Mouse (Mus musculus) B cell, adult 2 months (primary cell): ENCODE measurements around the gene Efemp2.

Experiments
- DNase-seq, 2 experiments: peaks; one replicate each; pipeline ENCODE4 v3.0.0; 2022

Gene Efemp2

DNA sequence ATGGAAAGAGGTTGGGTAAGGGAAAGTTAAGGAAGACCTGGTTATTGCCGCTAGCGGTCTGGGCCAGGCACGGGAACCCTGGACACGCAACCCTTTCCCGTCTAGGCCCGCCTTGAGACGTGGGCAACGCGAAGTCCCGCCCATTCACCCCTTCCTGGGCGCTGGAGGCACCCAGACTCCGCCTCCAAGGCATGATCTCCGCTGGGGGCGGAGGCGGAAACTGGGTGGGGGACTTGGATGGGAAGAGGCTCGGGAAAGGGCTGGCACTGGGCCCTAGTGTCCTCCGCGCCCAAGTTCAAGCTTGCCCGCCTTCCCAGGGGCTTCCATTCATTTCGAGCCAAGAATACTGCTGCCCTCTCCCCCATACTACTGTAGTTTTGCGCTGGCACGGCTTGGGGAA, at the start of gene Efemp2:
Gene Efemp2 (plus strand): TSS at position 235 of the 400 bp plus-strand sequence.
- DNase-seq: no peak

DNA sequence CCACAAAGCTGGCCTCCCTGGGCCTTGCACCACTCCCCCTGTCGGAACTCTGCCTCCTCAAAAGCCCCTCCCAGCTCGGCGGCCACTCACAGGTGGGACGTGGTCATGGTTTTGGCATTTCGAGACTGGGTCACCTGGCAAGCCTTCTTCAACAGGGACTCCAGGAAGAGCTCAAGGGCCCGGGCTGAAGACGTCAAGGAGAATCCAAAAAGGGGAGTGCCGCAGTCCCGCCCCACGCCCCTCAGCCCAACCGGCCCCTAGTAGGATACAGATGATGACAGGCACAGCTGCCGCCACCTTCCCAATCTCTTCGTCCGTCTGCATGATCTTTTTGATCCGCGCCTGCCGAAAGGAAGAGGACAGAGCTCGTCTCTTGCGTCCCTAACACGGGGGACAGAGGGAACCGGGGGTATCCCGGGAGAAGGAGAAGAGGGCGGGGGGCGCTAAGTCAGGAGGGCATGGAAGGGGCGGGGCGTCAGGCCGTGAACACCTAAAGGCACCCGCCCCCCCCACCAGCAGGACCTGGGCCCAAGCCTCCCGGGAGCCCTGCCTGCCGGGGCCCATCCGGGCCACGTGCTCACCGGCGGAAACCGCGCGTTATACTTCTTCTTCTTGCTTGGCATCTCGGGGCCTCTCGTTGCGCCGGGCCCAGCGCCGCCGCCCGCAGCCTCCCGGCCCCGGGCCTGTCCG, 49.5 kb upstream of the Efemp2 start:
- DNase-seq: peak; percentile 68 to 72

DNA sequence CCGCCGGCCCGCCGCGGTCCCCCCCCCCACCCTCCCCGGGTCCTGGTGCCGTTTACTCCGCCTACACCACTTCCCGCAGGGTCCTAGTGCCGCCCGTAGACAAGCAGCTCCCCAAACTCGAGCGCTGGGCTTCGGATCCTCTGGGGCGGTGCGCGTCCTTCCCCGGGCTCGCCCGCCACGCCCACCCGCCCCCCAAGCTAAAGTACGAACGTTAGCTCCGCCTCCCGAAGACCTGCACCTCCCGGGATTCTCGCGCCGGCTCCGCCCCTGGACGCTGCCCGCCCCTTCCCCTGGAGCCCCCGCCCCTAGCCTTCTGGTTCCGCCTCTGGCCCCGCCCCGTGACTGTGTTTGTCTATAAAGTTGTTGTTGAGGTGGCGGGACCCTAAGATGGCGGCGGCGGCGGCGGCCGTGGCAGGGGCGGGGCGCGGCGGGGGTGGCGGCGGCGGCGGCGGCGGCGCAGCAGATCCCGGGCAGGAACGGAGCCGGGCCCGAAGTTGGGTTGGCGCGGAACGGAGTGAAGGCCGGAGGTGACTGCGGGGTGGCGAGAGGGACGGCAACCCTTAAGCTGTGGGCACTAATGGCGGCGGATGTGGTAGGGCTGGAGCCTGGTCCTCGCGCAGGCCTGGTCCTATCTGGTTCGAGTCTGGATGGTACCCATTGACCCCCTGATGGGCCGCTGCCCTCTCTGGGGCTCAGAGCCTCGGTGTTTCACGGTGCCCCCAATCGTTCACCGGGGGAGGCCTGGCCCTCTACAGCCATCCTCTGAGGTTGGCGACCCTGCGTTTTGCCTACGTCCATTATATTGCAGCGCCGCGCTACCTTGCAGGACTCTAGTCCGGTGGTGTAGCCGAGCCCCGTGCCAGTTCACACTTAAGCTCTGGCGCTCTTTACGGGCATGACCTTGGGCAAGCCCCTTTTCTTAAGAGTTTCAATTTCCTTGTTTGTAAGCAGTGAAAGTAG, 48.7 kb upstream of the Efemp2 start, which contains the start of the genes Drap1 and AI837181:
Gene Drap1 (minus strand): TSS at position 198 of the 960 bp plus-strand sequence.
Gene AI837181 (plus strand): TSS at position 363 of the 960 bp plus-strand sequence.
- DNase-seq: peak; percentile 95

DNA sequence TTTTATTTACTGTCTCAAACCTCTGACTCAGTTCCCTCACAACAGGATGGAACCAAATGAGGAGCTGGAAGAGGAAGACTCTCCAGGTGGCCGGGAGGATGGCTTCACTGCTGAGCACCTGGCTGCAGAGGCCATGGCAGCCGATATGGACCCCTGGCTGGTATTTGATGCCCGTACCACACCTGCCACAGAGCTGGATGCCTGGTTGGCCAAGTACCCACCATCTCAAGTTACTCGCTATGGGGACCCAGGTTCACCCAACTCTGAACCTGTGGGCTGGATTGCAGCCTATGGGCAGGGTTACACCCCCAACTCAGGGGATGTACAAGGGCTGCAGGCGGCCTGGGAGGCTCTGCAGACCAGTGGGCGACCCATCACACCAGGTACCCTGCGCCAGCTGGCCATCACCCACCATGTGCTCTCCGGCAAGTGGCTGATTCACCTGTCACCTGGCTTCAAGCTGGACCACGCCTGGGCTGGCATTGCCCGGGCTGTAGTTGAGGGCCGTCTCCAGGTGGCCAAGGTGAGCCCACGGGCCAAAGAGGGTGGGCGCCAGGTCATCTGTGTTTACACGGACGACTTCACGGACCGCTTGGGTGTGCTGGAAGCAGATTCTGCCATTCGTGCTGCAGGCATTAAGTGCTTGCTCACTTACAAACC, 47.7 kb upstream of the Efemp2 start:
- peak in 1 of 2 experiments; percentile 4 for DNase-seq

DNA sequence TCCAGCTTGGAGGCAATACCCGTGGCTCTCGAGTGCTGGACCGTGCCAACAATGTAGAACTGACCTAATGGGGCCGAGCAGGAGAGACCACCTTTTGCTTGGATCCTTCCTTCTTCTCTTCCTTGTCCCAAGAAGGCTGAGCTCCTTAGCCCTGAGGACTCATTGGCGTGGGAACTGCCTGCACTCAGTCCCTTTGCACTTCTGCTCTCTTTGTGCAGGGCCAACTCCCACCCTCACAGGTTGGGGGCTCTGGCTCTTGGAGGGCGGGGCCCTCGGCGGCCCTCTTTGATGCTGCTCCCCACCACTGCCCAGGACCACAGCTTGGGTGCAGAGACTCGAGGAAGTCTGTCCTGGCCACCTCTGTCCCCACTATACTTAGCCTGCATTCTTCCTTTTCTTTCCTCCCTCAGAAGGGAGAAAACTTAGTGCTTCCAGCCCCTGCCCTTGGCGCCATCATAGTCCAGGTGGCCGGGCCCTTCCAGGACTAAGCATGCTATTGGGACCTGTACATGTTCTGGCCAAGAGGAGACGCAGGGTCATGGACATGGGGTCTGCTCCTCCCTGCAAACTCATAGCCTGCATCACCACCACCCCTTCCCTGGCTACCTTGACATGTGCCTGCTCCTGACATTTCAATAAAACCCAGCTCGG, 47.0 kb upstream of the Efemp2 start:
- no peak for DNase-seq

DNA sequence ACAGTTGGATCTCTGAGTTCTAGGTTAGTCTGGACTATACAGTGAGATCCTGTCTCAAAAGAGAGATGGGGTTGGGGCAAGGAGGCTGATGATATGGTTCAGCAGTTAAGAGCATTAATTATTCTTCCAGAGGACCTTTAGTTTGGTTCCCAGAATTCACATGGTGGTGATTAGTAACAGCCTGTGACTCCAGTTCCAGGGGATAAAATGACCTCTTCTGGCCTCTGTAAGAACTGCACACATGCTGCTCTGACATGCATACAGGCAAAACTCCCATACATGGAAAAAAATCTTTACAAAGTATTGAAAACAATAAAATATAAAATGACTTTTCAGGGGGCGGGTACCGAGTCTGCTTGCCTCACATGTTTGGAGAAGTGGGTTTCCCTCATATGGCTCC, 45.7 kb upstream of the Efemp2 start:
- DNase-seq: peak; percentile 31 to 46

DNA sequence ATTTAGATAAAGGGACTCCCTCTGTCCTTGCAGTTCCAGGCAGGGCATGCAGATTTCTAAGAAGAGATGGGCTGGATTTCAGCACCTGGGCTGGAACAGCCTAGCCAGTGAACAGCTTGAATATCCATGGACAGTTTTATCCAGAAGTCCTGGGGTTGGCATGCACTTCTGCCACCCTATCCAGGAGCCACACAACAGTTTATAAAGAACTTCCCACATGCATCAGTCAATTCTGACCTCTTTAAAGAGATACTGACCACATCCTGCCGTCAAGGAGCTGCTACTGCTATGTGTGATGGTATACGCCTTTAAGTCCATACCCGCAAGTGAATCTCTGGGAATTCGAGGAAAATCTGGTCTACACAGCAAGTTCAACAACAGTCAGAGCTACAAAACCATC, 44.5 kb upstream of the Efemp2 start:
- DNase-seq: no peak

DNA sequence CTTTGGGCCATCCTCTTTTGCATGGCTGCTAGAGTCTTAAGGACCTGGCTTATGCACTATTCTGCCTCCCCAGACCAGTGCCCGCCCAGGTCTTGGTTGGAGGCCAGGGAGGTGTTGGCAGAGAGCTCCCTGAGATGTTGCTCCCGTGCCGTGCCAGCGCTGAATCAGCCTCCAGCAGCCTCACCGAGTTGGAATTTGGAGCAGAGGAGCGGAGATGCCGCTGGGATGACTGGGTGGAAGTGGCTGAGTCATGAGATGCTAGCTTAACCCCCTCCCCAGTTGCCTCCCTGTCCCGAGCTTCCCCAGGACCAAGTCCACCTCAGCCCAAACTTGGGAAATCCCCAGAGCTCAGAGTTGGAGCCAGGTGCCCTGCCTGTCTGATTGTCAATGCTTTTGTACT, 43.9 kb upstream of the Efemp2 start:
- no peak for DNase-seq

DNA sequence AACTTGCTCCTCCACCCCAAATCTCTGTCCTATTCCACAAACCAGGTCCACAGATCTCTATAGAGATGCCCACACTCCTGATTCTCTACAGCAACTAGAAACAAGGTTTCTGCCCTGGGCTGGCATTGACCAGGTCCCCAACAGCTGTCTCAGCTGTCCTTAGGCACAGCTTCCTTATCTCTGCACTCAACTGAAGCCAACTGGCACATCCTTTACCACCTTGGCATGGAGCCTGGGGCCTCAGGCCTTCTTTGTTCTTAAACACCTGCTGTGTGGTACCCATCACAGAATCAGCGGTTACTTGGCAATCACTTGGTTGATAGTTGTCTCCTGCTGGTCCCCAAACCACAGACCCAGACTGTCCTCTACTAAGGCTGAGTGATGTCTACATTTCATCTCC, 43.3 kb upstream of the Efemp2 start:
- no peak for DNase-seq

DNA sequence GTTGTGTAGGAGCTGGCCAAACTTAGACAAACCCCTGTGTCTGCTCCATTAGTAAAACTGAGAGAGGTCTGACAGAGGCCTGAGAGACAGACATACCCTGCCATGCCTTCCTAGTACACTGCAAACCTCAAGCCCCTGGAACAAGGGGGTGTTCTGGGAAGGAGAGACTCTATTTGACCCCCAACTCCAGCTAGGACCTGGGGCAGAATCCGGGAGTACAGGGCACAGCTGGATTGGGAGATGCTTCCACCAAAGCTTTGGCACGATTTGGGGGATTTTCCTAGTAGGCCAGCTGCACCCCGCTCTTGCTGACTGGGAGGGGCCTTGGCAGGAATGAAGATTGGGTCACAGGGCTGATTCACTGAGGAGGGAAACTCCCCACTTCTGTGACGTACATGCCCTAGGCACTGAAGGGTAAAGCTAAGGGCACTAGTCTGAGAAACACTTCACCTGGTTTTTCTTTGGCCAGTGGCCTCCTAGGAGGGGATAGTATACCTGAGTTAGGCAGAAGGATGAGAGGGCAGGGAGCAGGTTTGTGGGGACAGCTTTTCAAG, 41.8 kb upstream of the Efemp2 start:
- DNase-seq: peak in 1 of 2 experiments; percentile 26

DNA sequence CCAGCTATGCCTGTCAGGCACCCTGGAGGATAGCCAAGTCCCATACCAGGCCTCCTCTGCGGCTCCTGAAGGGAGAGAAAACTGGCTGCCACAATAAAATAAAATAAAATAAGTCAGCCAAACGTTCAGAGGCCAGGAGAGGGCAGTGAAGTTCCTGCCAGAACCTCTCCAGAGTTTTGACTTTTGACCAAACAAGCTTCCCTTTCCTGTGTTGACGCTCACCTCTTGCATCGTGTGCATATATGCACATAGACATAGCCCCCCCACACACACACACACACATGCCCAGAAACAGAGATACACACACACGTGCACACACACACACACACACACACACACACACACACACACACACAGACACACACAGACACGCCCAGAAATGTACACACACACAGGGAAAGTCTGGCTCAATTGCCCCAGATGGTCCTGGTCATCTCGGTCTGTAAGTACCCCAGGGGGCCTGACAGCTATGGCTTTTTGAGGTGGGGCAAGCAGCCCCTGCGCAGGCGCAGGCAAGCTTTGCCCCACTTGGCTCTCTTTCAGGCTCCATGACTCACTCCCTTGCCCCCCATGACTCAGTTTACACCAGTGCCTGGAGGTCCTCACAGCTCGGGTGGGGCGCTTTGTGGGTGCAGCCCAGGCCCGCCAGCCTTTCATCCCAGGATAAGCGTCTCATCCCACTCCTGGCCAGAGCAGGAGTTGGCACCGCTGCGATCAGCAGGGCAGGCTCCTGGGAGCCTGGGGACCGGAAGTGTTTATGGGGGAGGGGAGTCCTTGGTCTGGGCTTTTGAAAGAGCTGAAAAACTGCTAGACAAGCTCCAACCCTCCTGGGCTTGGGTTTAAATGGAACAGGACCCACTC, 40.5 kb upstream of the Efemp2 start:
- DNase-seq: peak; percentile 55 to 56

DNA sequence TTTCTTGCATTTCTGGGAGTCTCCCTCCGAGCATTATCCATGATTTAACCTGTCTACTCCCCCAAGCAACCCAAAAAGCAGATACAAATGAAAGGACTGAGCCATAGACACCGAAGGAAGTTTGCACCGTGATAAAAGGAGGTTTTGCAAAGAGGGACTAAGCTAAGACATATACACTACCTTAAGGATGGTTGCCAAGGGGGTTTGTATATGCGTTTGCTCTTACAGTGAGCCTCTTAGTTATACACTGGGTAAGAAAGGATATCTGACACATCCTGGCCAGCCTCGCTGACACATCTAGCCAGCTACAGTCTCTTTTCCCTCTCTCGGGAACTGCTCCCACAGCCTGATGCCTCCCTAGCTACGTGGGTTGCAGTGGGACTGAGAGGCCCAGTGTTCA, 39.8 kb upstream of the Efemp2 start:
- no peak for DNase-seq

DNA sequence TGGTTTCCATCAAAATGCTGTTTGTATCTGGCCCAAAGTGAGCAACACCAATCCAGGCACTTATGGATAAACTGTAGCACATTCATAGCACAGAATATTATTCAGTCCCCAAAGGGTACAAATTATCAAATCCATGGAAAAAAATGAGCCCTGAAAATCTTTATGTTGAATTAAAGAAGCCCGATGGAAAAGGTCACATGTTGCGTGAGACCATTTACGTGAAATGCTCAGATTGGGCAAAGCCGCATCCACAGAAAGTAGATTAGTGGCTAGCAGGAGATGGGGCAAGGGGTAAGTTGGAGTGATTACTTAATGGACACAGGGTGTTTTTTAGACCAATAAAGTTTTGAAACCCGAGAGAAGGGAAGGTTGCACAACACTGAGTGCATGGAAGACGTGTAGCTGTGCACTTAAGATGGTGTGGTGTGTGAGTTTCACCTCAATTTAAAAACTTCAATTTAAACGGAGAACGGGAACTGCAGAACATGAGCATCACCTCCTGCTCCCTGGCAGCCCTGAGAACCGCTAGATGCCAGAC, 29.3 kb upstream of the Efemp2 start:
- DNase-seq: no peak

DNA sequence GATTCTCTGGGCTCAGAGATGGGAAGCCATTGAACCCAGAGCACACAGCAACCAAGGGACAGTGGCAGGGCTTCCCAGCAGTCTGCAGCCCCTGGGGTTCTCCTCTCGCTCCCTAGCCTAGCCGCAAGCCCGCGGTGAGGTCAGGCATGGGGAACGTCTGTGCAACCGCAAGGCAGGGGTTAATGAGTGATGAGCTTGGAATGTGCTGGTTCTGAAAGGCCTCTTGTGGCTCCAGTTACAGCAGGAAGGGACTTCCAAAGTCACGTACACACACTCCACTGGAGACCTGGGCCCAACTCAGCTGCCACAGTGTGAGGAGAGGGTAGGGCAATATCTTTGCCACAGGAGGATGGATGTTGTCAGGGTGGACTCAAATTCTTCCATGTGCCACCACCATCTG, 28.8 kb upstream of the Efemp2 start:
- no peak for DNase-seq

DNA sequence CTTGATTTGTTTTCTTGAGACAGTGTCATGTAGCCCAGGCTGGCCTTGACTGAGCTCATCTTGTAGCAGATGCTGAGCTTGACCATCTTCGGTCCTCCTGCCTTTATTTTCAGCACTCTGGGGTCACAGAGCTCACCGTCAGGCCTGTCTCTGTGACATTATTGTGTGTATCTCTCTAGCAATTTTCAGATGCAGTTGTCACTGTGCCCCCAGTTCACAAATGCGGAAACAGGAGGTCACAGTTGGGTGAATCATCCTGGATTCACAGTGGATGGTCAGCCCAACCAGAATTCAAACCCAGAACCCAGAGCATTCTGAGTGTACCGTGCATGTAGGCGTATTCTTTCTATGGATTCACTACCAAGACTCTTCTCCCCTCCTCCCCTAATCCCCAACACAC, 28.0 kb upstream of the Efemp2 start:
- DNase-seq: no peak

DNA sequence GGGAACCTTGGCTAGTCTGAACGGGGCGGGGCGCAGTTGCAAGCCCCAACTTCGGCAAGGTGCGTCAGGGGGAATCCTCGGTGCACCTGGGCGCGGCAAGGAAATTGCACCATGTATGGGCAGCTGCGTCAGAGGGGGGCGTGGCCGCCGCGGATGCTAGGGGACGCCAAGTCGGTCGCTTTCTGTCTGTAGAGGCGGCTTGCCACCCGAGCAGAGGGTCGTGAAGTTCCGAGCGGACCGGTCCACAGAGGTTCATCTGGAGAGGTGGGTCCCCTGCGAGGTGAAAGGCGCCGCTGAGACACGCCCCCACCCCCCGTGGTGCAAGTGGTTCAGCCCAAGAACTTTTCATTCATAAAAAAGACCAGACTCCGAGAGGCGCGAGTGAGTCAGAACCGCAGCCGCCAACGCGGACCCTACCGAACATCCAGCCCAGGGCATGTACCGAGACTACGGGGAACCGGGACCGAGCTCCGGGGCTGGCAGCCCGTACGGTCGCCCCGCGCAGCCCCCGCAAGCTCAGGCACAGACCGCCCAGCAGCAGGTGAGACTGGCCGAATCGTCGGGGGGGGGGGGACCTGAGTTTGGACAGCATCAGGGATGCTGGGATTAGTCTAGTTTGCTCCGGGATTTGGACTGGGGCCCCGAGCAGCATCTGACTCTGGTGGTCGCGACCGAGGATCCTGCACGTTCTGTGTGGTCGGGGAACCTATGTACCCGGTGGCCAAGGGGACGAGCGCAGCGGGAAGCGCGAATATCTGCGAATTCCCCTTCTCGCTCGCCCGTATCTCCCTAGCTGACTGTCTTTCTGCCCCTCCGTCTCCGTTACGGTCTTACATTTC, 26.0 kb upstream of the Efemp2 start, which contains the start of gene Fosl1:
Gene Fosl1 (plus strand): TSS at position 33 of the 839 bp plus-strand sequence.
- peak; percentile 92 to 93 for DNase-seq

DNA sequence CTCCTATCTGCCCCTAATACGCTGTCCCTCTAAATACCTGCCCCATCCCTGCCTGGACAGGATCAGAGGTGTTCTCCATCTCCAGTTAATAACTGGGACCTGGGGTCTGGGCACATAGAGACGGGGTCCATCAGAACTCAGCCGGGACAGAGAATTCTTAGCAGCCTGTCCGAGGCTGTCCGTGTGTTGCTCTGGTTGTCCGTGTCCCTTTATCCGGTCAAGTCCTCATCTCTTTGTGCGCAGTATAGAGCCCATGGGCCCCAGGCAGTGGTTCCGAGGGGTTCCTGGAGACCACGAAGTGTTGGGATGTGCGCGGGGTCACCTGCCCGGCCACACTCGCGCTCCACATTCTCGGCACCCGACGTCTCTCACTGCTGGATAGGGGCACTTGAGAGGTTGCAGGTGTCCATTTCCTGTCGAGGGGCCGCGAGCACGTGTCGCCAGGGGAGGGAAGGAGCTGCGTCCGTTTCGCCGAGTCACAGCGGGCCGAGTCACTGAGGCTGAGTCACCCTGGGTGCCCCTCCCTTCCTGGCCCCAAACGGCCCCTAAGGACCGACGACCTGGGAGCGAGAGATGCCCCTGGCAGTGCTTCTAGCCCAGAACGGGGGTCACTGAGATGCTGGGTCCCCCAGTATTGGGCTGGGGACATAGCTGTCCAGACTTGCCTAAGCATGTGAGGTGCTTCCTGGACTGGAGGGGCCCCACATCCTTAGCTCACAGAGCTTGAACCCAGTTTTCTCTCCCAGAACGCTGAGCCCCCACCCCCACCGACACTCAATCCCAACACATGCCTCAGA, 25.2 kb upstream of the Efemp2 start:
- DNase-seq: peak; percentile 47 to 54

DNA sequence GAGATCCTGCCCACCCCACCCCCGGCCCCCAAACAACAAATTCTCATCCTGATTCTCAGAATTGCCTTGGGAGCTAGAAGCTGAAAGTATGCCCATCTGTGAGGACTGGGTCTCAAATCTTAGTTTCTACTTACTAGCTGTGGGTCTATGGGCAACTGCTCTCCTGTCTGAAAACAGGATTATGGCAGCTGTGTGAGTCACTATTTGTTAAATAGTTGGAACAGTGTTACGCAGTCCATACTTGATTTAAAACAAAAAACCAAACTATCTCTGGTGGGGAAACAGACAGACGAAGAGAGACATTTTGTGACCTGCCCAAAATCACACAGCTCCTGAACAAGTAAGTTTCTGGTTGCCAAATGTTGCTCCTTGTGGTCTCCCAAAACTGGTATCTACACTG, 24.1 kb upstream of the Efemp2 start:
- no peak for DNase-seq

DNA sequence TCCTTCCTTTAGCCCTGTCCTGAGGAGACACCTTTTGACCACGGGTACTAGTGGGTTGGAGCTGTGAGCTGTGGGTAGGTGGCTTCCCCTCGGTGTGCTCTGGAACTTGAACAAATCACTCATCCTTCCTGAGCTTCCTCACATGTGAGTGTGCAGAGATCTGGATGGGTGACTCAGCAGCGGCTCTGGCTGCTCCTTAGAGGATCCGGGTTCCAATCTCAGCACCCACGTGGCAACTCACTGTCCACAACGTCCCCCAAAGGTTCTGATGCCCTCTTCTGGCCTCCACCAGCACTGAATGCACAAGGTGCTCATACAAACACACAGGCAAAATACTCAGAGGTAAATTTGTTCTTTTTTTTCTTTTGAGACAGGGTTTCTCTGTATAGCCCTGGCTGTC, 22.0 kb upstream of the Efemp2 start:
- no peak for DNase-seq
